Mouse (Mus musculus) adrenal gland, postnatal 25 days (tissue): ENCODE results near the gene Timp4. TPM values are rescaled to one million over a fixed set of nuclear protein-coding genes. Genes with fewer than 3 reads are reported as not detected.
"Not testable (repeated sequence)": the region's sequence is repeated elsewhere in the genome, so short reads cannot be mapped to it uniquely, and the experiment has no call there.

Source experiments
- DNase-seq: peaks from one replicate; pipeline ENCODE4 v3.0.0; 2021; ENCODE audit warnings: mixed read lengths
- total RNA-seq: library from RNA; stranded (reverse); gene quantifications from 2 replicates; pipeline ENCODE4 v1.2.3, GENCODE M21; 2021

Timp4 gene
- total RNA-seq, 1 experiment from 2014 or later: 3.3 TPM

DNA sequence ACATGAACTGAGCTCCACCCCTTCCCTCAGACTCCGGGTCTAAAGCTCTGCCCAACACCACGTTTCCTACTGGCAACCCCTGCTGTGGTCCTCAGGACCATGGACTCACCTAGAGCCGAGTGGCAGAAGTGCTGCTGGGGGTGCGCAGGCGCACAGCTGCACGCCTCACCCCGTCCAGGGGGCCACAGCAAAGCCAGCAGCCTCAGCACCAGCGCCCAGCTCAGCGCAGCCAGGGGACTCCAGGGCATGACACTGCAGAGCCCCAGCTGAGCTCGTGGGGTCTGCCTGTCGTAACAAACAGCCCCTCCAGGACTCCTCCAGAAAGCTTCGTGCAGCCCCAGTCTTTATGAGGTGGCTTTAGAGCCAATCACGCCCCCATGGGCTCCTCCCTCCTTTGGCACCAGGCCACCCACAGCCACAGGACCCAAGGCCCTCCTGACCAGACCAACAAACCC, 447 bp downstream of the Timp4 start:
- peak; percentile 45 for DNase-seq

DNA sequence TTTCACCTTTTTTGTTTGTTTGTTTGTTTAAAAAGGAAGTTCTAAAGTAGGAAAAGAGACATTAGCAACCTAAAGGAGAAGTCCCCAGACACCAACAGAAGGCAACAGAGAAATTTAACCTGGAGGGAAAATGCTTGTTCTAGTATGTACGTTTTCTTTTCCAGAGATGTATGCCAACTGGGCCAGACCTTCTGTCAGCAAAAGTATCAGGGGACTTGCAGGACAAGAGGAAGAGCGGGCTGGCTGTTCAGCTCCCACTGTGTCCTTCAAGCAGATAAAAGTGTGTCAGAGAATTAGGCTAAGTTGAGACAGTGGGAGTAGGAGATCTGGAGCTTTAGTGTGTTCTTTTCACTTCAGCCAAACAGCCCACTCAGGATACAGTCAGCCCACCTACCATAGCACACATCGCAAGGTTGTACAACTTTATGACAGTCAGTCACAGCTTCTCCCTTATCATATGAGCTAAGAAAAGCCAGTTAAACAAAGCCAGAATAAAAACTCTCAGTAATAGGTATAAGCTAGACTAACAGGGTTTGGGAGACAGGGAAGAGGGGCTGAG, 6.4 kb downstream of the Timp4 start:
- no peak for DNase-seq

DNA sequence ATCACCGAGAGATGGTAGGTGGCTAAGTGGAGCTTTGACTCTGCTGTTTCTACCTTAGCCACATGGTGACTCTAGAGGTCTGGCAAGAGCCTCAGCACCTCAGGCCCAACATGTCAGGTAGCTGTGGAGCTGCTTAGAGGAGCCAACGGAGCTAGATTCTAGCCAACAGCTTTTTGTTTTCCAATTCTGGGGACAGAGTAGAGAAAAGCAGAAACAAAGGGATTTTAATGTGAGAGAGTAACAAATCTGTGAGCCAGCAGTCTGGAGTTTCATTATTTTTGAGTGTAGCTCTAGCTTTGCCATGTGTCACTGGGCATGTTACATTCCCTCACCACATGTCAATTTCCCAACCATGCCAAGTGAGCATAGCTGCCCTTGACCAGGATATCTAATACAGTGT, 7.8 kb downstream of the Timp4 start:
- no peak for DNase-seq

DNA sequence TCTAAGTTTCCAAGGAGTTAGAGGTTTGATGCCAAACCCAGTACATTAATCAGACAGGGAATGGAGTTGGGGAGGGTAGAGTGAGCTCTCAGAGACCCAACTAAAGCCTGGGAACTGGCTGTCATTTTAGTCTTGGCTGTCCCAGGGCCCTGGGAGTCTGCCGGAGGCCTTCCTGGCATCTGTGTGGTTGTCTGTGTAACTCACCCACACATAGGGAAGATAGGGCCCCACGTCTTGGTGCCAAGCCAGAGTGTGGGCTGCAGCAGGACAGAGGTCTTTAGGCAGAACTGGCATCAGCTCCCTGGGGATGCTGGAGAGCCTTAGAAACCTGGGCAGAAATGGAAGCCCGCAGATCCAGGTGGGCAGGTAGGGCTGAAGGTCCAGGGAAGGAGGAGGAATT, 10.1 kb downstream of the Timp4 start:
- DNase-seq: no peak

DNA sequence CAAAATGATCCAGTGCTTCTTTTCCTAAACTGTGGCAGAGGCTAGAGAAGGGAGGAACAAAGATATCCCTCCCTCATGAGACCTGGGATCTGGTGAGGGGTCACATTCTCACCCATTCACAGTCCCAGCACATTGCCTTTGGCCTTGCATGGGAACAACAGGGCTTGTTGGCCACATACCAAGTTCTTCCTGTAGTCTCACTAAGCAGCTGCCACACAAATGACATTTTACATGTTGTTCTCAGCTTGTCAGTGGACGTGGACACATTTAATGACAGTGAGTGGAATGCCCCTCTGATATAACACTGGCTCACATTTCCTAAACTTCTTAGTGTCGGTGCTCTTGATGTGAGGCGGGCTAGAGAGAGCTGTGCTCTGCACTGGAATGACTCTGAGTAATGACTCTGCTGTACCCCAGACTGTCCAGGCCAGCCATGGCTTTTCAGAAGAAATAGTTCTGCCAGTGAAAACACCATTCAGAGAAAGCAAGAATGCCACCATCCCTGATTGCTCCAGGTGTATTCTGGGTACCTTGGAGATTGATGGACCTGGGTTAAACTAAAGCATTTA, 10.8 kb downstream of the Timp4 start:
- DNase-seq: no peak

DNA sequence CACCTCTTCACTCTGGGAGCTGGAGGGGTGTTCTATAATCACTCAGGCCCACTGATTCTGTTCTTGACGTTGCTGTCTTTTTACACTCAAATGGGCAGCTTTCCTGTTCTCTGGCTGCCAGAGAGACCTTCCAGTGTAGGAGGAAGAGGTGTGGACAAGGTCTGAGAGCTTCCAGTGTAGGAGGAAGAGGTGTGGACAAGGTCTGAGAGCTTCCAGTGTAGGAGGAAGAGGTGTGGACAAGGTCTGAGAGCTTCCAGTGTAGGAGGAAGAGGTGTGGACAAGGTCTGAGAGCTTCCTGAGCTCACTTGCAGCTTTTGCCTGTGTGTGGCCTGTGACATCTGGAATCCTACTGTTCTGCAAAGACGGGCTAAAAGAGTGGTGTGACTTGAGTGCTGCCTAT, 11.6 kb downstream of the Timp4 start:
- not testable (repeated sequence) for DNase-seq

DNA sequence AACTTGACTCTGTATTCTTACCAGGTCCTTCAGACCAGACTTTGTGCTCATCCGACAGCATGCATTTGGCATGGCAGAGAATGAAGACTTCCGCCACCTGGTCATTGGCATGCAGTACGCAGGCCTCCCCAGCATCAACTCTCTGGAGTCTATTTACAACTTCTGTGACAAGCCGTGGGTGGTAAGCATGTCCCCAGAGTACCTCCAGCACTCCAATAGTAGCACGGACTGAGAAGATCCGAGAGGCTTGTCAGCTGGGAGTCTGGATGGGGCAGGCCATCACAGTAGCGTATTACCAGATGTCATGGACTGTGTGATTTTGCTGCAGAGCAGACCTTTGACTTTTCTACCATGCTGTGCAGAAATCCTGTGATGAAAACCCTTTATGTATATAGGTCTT, 12.7 kb downstream of the Timp4 start:
- DNase-seq: no peak

DNA sequence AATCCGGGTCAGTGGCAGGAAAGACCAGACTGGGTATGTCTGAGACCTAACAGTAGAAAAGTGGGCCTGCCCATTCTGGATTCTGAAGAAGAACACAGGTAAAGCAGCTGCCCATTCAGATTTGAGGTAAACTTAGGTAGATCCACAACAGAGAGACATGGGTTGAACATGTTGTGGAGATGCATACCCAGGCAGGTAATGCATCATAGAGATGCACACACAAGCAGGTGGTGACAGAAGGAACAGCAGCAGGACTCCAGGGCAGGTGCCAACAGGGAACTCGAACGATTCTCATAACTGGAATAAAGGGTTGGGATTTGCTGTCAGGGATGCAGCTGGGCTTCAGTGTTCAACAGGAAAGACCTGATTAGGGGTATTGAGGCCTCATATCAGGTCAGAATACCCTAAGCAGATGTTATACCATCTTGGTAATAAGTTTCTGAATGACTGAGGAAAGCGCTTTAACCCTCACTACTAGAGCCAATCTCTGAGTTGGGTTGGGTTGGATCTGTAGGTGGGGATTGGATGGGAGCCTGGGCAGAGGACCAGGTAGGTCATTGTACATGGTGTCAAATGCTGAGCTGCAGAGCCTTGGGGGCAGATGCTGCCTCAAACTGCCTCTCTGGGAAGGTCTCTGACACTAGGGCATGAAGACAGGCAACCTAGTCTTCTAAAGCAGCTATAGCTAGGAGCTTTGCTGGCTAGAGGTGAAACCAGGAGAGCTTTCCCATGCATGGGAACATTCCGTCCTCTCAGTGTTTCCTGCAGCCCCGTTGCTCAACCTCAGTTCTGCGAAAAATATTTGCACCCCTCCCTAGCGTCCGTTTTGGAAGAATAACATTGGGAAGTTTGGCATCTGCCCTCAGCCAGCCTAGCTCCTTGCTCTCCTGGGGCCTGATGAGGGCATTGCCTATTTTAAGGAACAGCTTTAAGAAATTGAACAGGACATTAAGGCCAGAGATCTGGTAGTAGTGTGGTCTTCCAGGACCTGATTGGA, 13.7 kb downstream of the Timp4 start:
- DNase-seq: no peak

DNA sequence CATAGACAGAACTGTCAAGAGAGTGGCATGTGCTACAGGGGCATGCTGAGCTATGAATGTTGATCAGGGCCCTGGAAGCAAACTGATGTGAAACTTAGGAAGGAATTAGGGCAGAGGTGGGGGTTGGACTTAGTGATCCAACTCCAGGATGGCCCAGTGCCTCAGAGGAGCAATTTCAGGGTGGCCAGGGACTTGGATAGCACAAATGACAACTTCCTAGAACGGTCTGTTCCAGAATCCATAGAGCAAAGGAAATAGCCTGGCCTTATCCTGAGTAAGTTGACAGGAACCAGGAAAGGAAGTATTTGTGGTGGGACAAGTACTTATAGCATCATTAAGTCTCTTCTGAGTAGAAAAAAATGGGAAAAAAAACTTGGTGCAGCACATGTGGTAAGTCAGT, 19.4 kb downstream of the Timp4 start:
- no peak for DNase-seq

DNA sequence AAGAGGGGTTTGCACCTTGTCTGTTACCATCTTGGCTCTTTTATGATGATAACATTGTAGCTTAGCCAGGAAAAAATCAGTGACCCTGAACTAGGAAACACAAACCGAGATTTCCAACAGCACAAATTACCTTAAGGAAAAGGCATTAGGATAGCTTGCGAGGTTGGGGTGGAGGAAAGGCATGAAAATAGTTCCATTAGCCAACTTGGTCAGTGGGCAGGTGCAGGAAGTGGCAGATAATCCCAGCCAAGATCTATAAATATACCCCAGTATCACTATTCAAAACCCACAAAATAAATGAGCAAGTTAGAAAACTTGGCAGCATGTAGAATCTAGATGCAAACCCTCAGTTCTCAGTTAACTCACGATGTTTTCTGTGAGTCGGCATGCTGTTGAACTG, 20.2 kb downstream of the Timp4 start:
- DNase-seq: no peak

DNA sequence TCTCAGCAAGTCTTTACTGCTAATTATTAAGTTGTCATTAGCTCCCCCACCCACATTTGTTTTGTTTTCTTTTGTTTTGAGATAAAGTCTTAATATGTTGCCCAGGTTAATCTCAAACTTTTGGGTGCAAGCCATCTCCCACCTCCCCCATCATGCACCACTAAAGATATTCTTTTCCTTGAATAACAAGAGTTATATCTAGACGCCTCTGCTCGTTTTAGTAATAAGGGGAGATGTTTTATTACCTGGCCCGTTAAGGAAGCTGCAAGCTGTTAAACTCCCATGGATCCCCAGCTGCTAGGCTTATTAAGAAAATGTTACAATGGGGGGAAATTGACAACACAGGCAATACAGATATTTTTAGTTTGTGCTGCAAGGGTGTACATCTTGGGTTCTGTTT, 21.4 kb downstream of the Timp4 start:
- no peak for DNase-seq

DNA sequence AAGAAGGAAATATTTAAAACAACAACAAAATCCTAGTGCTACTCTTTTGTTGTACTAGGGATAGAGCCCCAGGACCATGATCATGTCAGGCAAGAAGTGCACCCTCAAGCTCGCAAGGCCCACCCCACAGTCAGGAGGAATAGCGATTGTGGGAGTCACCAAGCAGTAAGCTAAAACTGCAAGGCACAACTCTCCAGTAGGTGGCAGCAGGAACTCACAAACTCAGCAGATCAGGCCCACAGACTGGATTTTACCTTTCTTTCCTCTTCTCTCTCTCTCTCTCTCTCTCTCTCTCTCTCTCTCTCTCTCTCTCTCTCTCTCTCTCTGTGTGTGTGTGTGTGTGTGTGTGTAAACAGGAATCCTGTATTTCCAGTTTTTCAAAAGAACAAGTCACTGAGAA, 24.5 kb downstream of the Timp4 start:
- peak; percentile 68 for DNase-seq

DNA sequence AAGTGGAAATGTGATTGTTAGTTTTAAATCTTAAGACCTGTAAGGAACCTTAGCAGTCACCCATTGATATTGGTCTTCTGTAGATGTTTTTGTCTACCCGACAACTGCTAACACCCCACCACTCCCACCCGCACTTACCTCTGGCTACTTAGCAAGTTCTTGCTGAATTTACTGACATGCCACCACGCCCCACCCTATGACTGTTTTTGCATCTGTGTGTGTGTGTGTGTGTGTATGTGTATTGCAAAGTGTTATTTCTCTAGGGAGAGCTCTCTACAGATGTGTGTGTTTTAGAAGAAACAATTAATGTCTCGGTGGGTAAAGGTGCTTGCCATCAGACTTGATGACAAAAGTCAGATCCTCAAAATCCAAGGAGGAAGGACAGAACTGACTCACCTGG, 25.0 kb downstream of the Timp4 start, which contains the start of gene Gm17482:
Gene Gm17482 (plus strand): TSS at position 301 of the 400 bp plus-strand sequence.
- no peak for DNase-seq

DNA sequence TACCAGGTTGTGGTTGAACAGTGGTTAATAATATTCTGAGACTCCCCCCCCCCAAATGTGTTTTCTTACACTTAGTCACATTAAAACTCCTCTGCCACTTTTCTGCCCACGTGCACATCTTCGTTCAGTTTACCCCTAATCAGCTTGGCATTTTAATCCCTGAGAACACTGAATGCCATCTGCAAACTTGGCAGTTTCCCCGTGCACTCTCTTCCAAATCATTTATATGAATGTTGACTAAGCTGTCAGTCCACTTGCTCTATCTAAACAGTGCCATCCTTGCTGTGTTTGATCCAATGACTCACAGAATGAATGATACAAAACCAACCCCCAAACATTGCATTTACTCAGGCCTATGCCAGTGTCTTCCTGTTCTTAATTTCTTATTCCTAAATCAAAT, 26.5 kb downstream of the Timp4 start:
- DNase-seq: peak; percentile 34

DNA sequence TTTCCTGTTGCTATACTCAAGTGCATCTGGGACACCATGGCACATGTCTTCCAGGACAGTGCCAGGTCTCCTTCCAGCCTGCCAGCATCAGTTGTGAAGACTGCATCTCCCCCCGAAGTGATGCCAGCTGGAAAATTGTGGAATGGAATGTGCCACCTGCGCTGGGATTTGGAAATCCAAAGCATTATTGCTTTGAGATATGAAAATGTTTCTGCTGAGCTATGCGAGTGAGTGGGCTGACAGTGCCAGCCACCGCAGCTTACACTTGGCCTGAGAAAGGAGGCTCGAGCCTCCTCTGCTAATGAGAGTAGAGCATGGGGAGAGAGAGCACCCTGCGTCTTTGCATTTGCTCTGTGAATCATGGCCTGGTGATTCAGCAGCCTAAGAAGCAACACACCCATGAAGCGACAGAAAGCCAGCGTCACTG, 30.8 kb downstream of the Timp4 start:
- DNase-seq: no peak

DNA sequence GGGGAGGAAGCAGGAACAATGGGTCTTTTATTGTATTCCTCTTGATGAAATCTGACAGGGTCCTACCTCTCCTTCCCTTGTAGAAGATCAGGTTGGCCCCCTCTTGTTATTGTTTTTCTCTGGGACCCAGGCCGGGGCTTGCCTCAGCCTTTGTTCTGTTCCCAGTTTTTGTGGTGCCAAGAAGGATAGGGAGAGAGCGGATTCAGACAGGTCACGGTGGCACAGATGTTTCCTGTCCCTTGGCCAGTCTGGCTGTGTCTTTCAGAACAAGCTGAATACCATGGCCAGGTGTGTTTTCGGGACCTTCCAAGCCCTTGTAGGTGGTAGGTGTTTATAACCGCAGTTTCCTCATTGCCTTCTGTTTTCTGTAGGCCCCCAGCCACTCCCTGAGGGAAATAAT, 38.9 kb downstream of the Timp4 start:
- DNase-seq: no peak

DNA sequence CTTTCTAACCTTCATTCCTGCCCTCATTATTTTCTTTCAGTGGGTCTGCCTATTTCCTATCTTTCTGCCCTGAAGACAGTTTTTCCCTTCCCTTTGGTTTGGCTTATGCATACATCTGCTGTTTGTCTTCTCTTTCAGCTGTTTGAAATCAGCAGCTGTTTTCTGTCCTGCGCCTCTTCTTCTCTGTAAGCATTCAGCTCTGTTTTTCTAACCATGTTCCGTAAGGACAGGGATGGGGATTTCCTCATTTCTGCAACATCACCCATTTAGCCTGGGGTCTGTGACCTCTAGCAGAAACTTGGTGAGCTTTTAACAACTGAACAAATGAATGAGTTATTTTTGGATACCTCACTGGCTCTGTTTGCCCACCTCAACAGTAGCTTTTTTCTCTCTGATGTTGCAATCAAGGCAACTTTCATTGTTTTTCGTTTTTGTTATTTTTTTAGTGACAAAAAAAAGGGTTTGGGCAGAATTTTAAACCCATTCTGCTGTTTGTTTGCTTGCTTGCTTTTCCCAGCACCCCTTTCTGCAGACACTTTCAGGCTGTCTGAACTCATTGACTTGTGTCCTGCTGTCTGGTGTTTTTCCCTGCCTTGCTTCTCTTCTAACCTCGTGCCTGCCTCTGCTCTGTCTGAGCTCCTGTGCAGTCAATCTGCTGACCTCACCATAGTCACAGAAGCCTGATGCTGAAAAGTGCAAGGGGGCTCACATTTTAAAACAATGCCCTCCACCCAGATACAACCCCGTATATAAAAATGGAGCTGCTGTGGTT, 39.7 kb downstream of the Timp4 start:
- DNase-seq: no peak

DNA sequence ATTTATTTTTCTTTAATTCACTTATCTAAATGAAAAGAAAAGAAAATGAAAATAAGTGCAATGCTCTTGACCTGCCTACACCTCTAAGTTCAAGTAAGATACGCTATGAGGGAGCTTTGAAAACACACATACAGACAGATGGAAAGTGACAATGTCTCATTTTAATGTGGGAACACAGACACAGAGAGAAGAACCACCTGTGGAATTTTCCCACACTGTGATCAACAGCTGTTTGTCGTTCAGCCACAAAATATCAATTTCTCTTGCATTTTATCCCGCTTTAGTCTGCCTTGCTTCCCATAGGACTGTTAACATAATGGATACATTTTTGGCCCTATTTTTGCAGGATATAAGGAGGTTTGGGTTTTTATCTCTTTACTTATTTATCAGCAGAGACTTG, 41.2 kb downstream of the Timp4 start:
- no peak for DNase-seq

DNA sequence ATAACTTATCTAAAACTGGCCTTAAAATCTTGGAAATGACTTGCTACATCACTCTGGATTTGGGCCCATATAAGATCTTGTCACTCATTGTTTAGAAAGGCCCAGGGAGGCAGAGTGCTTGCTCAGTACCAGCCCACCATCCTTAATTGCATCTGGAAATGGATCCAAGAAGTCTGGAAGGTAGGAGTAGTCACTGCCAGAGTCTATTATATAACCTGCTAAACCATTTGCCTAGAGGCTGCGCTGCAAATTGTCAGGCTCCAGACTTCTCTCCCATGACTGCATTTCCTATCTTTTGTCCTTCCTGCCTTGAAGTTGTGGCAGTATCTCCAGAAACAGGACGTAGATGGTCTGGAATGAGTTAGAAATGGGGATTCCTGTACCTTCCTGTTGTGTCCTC, 41.8 kb downstream of the Timp4 start:
- DNase-seq: no peak

DNA sequence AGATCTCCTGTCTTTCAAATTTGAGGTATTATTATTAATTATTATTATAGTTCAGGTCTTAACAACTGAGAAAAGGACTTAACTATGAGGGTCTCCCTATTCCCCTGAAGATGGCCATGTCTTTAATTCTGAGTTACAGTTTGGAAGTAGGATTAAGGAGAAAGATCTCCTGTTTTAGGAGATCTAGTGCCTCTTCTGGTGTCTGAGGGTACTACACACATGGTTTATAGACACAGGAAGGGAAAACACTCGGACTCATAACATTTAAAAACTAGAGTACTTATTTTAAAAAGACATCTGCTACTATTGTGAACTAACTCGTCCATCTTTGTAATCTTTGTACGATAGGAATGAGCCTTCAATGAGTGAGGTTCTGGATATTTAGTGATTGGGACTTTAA, 49.0 kb downstream of the Timp4 start:
- no peak for DNase-seq

DNA sequence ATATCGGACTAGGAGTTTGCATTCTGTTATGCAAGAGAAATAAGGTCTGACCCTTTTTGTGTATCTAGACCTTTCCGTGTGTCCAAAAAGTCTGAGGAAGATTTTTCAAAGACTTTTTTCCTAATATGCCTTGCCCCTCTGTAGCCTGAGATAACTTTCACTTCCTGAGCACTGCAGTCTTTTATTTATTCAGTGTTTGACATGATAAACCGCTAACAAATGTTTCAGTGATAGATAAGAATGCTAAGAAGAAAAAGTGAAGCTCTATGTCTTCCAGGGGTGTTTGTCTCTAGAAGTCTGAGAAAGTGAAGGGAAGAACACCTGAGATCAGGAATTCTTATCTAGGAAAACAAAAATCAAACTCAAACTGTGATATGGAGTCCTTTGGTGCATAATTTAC, 51.3 kb downstream of the Timp4 start:
- DNase-seq: no peak
